Mouse (Mus musculus) 3T3-L1 (cell line): Measurements from ENCODE around the gene Plpp3.

Experiments used
- DNase-seq: peaks from one replicate; pipeline ENCODE4 v3.0.0-alpha.2; 2015; ENCODE audit warnings: low read depth, low spot score

The Plpp3 gene

DNA sequence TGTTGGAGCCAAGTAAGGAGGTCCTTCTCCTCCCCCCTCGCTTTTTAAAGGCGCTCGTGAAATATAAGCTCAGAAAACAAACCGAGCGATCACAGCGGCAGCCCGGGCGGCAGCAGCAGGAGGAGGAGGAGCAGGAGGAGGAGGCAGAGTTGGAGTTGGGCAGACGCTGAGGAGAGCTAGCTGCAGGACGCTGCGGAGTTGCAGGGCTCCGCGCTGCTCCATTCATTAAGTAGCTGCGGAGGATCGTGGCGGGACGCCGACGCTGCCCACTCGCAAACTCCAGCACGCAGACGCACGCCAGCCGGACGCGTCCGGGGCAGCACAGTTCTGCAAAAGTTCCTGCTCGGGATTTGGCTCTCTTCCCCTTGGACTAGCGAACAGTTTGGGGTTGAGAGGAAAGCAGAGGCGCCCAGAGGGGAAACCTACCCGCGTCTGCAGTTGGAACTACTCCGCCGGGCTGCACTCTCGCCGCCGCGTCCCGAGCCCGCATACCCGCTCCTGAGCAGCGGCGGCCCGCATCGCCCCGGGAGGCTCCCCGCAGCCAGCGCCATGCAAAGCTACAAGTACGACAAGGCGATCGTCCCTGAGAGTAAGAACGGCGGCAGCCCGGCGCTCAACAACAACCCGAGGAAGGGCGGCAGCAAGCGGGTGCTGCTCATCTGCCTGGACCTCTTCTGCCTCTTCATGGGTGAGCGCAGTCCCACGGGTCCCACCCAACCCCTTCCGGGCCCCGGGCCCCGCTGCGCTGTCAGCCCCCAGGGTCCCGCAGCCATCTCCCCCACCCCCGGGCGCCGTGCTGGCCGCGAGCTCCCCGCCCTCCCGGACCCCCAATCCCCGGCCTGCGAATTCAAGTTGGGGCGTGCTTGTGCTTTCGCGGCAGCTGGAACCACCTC is at the start of gene Plpp3:
Gene Plpp3, plus strand, starts transcription at position 72 of the 893 bp plus-strand sequence.
- peak; percentile 95 for DNase-seq

DNA sequence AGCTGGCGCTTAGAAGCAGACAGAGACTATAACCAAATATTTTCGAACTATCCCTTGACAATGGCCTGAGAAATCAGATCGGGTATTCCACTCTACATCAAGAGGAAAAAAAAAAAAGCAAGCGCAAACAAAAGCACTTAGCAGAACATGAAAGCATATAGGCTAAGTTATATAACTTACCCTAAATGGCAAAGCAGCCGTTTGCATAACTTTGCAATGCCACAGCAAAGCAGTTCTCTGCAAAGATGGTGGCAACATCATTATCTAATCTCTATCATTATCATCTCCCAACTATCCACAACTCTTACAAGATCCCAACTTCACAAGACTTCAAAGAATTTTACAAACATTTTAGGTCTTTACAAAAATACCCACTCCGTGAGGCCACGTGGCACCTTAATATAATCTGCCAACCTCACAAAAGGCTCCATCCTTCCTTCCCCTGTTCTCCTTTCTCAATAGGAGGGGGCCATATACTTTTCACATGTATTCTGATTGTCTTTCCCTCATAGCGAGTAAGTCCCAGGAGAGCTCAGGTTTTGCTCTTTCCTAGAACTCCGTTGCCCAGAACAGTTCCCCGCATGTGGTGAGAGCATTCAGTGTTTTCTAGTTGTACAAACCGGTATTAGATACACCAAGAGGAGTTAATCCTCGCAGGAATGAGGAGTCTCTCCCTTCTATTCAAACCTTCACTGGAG is 49.1 kb upstream of the Plpp3 start:
- no peak for DNase-seq

DNA sequence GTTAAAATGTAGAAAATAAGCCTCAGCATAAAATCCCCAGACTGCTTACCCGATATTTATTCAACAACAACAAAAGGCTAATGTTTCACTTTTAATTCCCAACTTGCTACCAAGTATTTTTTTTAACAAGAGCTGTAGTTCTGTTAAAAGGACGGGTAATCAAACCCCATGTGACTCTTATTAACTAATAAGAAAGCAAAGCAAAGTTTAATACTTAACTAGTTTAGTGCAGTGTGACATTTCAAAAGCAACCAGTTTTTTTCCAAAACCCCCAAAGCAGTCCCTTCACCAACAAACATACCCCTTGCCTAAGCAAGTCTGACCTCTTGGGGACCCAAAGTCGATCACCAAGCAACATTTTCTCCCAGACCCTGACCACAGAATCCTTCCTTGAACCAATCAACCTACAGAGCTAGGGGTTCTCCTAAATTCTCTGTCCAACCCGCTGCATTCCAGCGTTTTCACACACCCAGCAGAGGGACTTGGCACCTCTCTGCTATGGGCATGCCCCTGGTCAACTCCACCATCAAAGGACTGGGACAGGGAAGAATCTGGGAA is 48.4 kb upstream of the Plpp3 start:
- DNase-seq, result no peak

- DNase-seq, result no peak
These were observed 47.8 kb upstream of the Plpp3 start, which contains the start of gene Prkaa2 for GRCm38 (mm10) chr4:105109199-105109989. Gene Prkaa2 (minus strand): TSS chr4:105109890.

DNA sequence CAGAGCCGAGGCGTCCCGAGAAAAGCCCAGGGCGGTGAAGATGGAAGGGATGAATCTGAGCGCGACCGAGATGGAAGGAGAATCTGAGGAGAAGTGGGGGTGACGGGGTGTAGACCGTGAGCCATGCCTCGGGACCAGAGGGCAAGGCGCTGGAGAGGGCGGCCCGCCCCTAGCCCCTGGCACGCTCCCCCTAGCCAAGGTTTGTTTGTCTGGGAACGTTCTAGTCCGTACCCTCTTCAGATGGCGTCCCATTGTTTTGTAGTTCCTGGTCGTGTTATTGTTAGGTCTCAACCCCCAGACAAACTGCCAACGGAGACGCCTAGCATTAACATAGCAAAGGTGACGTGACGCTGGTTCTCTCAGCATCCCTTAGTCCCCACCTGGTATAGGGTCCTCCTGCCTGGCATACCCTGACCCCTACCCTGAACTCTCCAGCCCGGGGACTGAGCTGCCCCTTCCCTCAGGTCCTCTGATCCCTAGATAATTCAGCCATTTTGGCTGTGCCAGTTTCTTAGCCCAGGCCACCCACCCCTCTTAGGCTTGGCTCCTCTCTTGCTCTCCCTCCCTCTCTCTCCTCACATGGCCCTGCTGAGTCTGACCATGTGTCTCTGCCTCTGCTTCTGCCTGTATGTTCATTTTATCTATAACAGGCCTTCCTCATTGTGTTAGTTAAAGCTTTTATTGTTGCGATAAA is 47.0 kb upstream of the Plpp3 start:
- DNase-seq, result peak; percentile 4

- no peak for DNase-seq
These were observed 46.5 kb upstream of the Plpp3 start for GRCm38 (mm10) chr4:105110684-105111035.

GRCm38 (mm10) chr4:105111770-105112169 is 45.4 kb upstream of the Plpp3 start:
- DNase-seq, result no peak

DNA sequence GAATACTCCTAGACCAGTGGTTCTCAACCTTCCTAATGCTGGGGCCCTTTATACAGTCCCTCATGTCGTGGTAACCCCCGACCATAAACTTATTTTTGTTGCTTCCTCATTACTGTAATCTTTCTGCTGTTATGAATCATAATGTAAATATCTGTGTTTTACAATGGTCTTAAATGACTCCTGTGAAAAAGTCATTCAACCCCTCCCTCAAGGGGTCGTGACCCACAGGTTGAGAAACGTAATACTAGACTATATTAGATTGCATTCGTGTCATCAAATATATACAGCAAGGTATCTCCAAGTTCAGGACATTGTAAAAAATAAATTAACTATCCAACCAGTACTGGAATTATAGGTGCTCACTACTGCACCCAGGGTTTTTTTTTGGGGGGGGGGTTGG is 44.1 kb upstream of the Plpp3 start:
- no peak for DNase-seq

- DNase-seq, result no peak
These were observed 43.7 kb upstream of the Plpp3 start for GRCm38 (mm10) chr4:105113468-105113867.

DNA sequence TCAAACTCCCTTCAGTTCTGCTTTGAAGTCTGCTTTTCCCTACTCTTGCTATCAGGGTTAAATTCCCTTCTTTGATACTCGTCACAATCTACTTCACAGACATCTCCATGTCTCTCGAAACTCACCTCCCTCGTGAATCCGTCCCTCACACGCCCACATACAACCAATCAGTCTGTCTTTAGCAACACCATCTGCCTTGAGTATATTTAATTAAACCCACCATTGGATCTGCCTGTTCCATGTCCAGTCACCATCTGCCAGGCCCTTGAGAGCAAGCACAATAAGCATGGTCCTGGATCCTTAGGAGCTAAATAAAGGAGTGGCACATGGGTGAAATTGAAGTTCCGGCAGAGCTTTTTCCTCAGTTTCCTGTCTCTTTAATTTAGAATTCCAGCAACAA is 36.1 kb upstream of the Plpp3 start:
- no peak for DNase-seq

GRCm38 (mm10) chr4:105122429-105122828 is 34.7 kb upstream of the Plpp3 start:
- DNase-seq, result peak; percentile 61

DNA sequence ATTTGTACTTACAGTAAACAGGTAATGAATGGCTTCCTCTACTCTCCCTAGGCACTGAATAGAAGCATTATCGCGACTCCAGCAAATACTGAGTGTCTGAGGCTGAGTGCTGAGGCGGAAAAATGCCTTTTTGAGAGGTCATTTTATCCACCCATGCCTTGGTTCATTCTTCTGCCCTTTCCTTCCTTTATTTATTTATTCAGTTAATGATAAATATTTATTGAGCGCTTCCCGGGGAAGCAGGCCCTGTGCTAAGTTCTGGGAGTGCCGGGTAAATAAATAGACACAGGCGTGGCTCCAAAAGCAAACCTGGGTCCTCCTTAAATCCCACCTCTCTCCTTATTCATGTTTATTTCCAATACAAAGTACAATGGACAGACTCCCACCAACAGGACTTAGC is 27.9 kb upstream of the Plpp3 start:
- DNase-seq, result no peak

- no peak for DNase-seq
These were observed 25.3 kb upstream of the Plpp3 start for GRCm38 (mm10) chr4:105131756-105132314.

GRCm38 (mm10) chr4:105133350-105134050 is 23.6 kb upstream of the Plpp3 start:
- no peak for DNase-seq

DNA sequence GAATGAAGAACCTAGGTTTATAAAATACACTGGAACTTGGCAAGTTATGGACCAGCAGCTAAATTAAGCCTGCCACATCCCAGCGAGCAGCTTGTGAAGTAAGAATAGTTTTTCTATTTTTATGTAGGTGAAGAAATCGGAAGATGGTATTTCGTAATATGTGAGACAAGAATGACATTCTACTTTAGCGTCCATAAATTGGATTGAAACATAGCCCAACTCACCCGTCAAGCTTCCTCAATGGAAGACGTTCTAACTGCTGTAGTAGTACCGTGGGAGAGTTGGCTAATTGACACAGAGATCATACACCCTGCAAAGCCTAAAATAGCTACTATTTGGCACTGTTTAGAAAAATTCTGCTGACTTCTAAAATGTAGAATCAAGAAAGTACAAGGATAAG is 7.7 kb upstream of the Plpp3 start:
- no peak for DNase-seq

GRCm38 (mm10) chr4:105151911-105152690 is 5.0 kb upstream of the Plpp3 start:
- peak; percentile 87 for DNase-seq

- no peak for DNase-seq
These were observed 3.9 kb upstream of the Plpp3 start for GRCm38 (mm10) chr4:105153227-105153626.

GRCm38 (mm10) chr4:105156281-105156680 is 866 bp upstream of the Plpp3 start:
- no peak for DNase-seq

GRCm38 (mm10) chr4:105156955-105157275 is 232 bp upstream of the Plpp3 start:
- DNase-seq, result no peak

- DNase-seq, result peak; percentile 72
These were observed 1.0 kb downstream of the Plpp3 start for GRCm38 (mm10) chr4:105158169-105158555.
